Mouse (Mus musculus) erythroblast, embryonic 14.5 days (primary cell): ENCODE data around the gene Plekha7. TPM values are rescaled to one million over a fixed set of nuclear protein-coding genes. Genes with fewer than 3 reads are reported as not detected.

Source experiments
- H3K27me3 ChIP-seq: 2 replicates; pipeline ENCODE4 v1.6.1; 2012; ENCODE audit warnings: inconsistent platforms; ENCODE audit not compliant: control insufficient read depth
- H3K36me3 ChIP-seq: 2 replicates; pipeline ENCODE4 v1.6.1; 2012; ENCODE audit warnings: mild to moderate bottlenecking, inconsistent platforms; ENCODE audit not compliant: control insufficient read depth
- H3K4me1 ChIP-seq: 2 replicates; pipeline ENCODE4 v1.6.1; 2012; ENCODE audit warnings: inconsistent platforms; ENCODE audit not compliant: control insufficient read depth
- H3K4me3 ChIP-seq: replicated peaks from 2 replicates; pipeline ENCODE3; 2012; ENCODE audit warnings: moderate library complexity, mild to moderate bottlenecking, inconsistent platforms
- H3K9me3 ChIP-seq: 2 replicates; pipeline ENCODE4 v1.6.1; 2012; ENCODE audit warnings: low read length, inconsistent platforms, mixed read lengths; ENCODE audit not compliant: control insufficient read depth
- GATA1 ChIP-seq: IDR thresholded peaks from 2 replicates; pipeline ENCODE4 v1.6.1; 2012; ENCODE audit warnings: low read length, inconsistent platforms, mixed read lengths
- TAL1 ChIP-seq: IDR thresholded peaks from 3 replicates; pipeline ENCODE4 v1.6.1; 2012; ENCODE audit warnings: low read length, inconsistent platforms, mixed read lengths
- polyA plus RNA-seq: library from polyadenylated mRNA; stranded (reverse); fragments of >175 nt; gene quantifications from 2 replicates; pipeline ENCODE4 v1.2.3, GENCODE M21; 2012

Gene Plekha7
- polyA plus RNA-seq, 1 experiment: 0.19 TPM

DNA sequence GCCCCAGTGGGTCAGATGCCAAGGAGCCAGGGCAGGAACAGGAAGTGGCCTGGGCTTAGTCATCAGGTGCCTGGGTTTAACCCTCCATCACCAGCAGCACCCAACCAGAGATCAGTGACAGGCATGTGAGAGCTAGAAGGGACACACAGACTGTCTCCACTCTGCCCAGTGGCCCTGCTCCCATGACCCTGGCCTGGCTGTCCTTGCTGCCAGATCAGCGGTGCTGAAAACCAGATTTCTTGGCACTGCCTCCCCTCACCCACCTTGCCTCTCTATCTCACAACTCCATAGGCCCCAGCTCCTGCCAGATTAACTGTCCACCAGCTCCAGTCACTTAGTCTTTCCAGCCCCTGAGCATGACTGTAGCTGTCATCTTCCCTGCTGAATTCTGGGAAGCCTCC lies 107.2 kb downstream of the Plekha7 start:
- H3K4me3 ChIP-seq: no peak overlapping the region

DNA sequence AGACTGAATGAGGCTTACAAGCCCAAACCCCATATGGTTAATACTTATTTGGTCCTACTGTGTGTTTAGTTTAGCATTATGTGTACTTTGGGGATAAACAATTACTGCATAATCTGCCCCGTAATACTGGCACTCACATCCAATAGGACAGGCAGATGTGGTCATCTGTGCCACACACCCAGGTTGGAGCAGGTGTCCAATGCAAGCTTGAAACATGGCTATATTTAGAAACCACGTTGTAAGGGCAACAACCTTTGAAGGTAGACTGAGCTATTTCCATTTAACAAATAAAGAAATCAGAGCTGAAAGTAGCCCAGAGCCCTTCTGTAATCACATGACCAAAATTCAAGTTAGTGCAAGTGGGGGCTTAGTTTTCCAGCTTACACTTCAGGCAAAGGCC lies 107.6 kb downstream of the Plekha7 start:
- Histone ChIP-seq H3K9me3 (no peaks in the 10 kb centered on the region), H3K27me3 (no peaks in the 10 kb centered on the region), H3K4me1 (no peaks in the 10 kb centered on the region), H3K36me3 (no peaks in the 10 kb centered on the region), H3K4me3 (no peak overlapping the region)
- TF ChIP-seq TAL1 (no peak), GATA1 (no peak)

More for the DNA sequence above, 107.2 kb downstream of the Plekha7 start:
- H3K36me3 ChIP-seq: no peaks in the 10 kb centered on the region
- no peaks in the 10 kb centered on the region for H3K4me1 ChIP-seq
- H3K27me3 ChIP-seq: no peaks in the 10 kb centered on the region
- H3K9me3 ChIP-seq: no peaks in the 10 kb centered on the region
- no peak for TF ChIP-seq TAL1
- no peak for TF ChIP-seq GATA1

DNA sequence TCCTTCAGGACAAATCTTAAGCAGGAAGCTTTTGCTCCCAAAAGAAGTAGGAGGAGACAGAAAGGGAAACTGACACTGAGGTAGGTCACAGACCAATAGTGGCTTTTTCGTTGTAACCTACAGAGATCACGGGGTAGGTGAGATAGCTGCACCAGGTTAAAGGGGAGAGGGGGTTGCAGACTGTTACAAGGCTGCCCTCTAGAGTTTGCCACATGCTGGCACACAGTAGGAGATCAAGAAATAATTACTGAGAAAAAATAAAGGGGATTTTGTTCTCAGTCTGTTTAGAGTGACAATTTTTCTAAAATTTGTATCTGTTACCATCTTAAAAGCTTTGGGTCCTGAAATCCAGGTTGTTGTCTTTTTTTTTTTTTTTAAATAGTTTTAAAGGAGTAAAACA lies 109.3 kb downstream of the Plekha7 start:
- H3K36me3 ChIP-seq: no peaks in the 10 kb centered on the region
- H3K4me1 ChIP-seq: no peaks in the 10 kb centered on the region
- no peak overlapping the region for H3K4me3 ChIP-seq
- H3K27me3 ChIP-seq: no peaks in the 10 kb centered on the region
- no peak for TF ChIP-seq GATA1
- no peak for TF ChIP-seq TAL1
- no peaks in the 10 kb centered on the region for H3K9me3 ChIP-seq

DNA sequence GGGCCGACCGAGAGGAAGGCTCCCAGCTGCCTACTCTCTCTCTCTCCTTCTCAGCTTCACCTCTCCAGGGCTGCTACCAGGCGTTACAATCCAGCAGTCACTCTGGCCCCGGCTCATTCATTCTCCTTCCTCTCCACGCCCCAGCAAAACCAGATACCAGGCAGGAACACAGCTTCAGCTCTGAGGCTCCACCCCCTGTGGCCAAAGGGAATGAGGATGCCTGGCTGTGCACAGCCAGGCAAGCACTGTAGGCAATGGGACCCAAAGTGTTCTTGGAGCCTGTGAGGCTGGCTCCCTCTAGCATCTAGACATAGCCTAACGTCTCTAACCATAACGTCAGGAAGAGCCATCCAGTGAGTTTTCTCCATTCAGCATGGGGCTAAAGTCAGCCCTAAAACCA lies 109.8 kb downstream of the Plekha7 start:
- H3K4me1 ChIP-seq: no peaks in the 10 kb centered on the region

DNA sequence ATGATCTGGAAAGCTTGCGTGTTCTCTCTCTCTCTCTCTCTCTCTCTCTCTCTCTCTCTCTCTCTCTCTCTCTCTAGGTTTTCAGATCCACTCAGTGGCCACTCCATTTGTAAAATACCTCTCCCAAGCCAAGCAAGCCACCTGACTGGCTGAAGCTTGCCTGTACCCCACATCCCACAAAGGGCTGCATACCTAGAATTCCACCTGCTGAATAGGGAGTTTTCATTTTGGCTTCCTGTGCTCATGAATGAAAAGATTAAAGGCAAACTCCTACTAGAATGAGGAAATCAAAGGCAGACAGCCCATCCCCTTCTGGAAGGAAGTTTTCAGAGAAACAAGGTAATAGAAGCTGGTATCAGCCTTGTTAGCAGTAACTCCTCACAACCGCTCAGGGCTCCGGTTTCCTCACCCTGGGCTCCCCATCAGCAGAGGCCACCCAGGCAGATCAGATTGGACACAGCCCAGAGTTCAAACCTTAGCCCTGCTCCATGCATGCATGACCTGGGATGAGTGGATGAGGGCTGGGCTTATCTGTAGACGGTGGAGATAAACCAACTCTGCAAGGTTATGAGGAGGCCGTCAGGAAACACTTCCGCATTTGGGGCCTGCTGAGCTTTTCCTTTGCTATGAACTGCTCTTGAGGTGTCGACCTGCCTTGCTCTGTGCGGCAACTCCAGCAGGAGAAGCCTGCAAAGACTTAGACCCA lies 111.0 kb downstream of the Plekha7 start:
- no peak for TF ChIP-seq GATA1
- TF ChIP-seq TAL1: no peak
- no peak overlapping the region for H3K4me3 ChIP-seq

More for the DNA sequence above, 109.8 kb downstream of the Plekha7 start:
- no peaks in the 10 kb centered on the region for H3K36me3 ChIP-seq
- no peaks in the 10 kb centered on the region for H3K9me3 ChIP-seq
- TF ChIP-seq TAL1: no peak
- TF ChIP-seq GATA1: no peak
- no peak overlapping the region for H3K4me3 ChIP-seq
- no peaks in the 10 kb centered on the region for H3K27me3 ChIP-seq

DNA sequence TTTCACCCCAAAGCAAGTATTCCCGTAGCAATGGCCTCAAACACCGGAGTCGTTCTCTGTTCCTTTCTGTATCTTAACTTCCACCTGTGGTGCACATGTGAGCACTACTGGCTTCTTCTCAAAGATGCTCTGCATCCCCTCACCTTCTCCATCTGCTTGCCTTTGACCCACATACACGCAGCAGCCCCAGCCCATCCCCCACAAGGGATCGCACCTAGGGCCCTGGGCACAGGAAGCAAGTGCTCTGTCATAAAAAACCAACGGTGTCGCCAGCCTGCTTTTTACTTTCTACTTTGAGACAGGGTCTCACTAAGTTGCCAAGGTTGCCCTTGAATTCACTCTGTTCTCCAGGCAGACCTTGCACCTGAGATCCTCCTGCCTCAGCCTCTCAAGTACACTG lies 113.2 kb downstream of the Plekha7 start:
- Histone ChIP-seq H3K4me1 (no peaks in the 10 kb centered on the region), H3K4me3 (no peak overlapping the region), H3K9me3 (no peaks in the 10 kb centered on the region), H3K27me3 (no peaks in the 10 kb centered on the region), H3K36me3 (no peaks in the 10 kb centered on the region)
- TF ChIP-seq TAL1: no peak
- no peak for TF ChIP-seq GATA1

More for the DNA sequence above, 111.0 kb downstream of the Plekha7 start:
- Histone ChIP-seq H3K9me3 (no peaks in the 10 kb centered on the region), H3K4me1 (no peaks in the 10 kb centered on the region), H3K27me3 (no peaks in the 10 kb centered on the region), H3K36me3 (no peaks in the 10 kb centered on the region)

DNA sequence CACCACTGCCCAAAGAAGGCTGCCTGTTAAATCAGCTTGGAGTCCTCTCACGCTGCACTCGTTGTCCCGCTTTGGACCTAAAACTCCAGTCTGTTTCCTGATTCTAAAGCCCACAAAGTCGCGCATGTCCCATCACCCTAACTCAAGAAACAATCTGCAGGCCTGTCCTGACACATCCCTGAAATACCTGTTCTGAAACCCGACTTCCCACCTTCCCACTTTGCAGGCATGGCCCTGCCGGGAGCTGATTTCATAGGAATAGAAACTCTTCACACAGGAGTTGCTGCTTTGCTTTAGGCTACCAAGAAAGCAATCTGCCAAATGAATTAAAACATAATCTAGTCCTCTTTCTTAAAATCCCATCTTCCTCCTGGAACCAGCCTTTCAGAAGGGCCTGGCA lies 115.2 kb downstream of the Plekha7 start:
- H3K4me1 ChIP-seq: no peaks in the 10 kb centered on the region
- no peaks in the 10 kb centered on the region for H3K9me3 ChIP-seq
- no peaks in the 10 kb centered on the region for H3K36me3 ChIP-seq
- H3K27me3 ChIP-seq: no peaks in the 10 kb centered on the region
- TF ChIP-seq GATA1: no peak
- no peak for TF ChIP-seq TAL1
- H3K4me3 ChIP-seq: no peak overlapping the region

DNA sequence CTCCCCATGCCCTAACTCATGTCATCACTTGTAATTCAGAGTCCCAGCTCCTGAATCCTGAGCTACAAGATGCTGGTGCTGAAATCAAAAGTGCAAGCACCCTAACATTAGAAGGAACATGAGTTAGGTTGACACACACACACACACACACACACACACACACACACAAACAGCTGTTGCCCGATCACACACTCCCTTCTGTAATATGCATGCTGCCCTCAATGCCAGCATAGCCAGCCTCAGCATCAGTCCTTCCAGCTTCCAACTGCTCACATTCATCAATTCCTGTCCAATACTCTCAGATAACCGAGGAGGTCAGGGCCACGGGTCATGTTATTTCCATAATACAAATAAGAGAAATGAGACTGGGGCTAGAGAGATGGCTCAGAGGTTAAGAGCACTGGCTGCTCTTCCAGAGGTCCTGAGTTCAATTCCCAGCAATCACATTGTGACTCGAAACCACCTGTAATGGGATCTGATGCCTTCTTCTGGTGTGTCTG lies 116.0 kb downstream of the Plekha7 start:
- Histone ChIP-seq H3K4me1 (no peaks in the 10 kb centered on the region), H3K36me3 (no peaks in the 10 kb centered on the region), H3K27me3 (no peaks in the 10 kb centered on the region), H3K9me3 (no peaks in the 10 kb centered on the region), H3K4me3 (no peak overlapping the region)
- no peak for TF ChIP-seq GATA1
- TF ChIP-seq TAL1: no peak

DNA sequence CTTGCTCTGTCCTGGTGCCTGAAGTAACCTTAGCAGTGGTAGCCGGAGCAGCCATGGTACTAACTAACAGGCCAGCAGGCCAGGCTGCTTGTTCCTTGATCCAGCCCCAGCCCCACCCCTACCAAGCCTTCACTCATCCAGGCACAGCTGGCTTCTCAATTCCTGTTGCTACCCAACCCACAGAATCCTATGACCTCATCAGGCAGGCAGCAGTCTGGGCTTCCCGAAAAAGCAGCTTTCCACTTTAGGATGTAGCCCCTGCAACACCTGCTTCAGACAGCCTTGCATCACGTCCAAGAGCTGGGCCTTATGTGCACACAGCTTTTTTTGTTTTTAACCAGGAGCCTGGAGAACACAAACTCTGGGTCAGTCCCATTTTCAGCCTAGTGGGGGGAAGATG lies 117.0 kb downstream of the Plekha7 start:
- TF ChIP-seq TAL1 (no peak), GATA1 (no peak)
- H3K27me3 ChIP-seq: no peaks in the 10 kb centered on the region

More for the DNA sequence above, 117.0 kb downstream of the Plekha7 start:
- Histone ChIP-seq H3K9me3 (no peaks in the 10 kb centered on the region), H3K4me3 (no peak overlapping the region), H3K36me3 (no peaks in the 10 kb centered on the region), H3K4me1 (no peaks in the 10 kb centered on the region)
